ENCODE assay signal across 11 mouse cellular contexts in genomic region chr7:98500470-98500869, GRCm38 (mm10). TPM values are rescaled to one million over a fixed set of nuclear protein-coding genes. Genes with fewer than 3 reads are reported as not detected.
DNase-seq lines count a peak whose midpoint lies in the region; ATAC-seq and TF ChIP-seq lines count a peak whose summit lies in the region.
"Had no signal": no experiment of that assay in that cellular context is flagged by ENCODE, and none has a peak within 500 bp of the region (broad histone marks: within the 10 kb centered on the region; RNA-seq: fewer than 3 reads in every experiment).

No protein-coding gene starts in this region.

- WGBS in intestine, embryonic 15.5 days, result 74% methylated on average over 3 of the region's 3 CpGs
- 69% methylated on average over 3 of the region's 3 CpGs for WGBS in intestine, postnatal 0 days
- 56% methylated on average over 3 of the region's 3 CpGs for WGBS in liver, embryonic 13.5 days (ENCODE audit: insufficient replicate concordance)
- WGBS in forebrain, postnatal 0 days, result 92% methylated on average over 3 of the region's 3 CpGs

- no peak overlapping the region for H3K4me3 ChIP-seq in intestine, embryonic 15.5 days (replicated peaks)
- no peak overlapping the region for H3K4me3 ChIP-seq in intestine, postnatal 0 days (ENCODE audit: low read depth, low read length)
- H3K4me3 ChIP-seq in liver, embryonic 13.5 days (replicated peaks), result no peak overlapping the region
- no peak overlapping the region for H3K4me3 ChIP-seq in forebrain, postnatal 0 days (ENCODE audit: low read depth, low read length)
- H3K4me3 ChIP-seq: hindbrain, embryonic 10.5 days had no signal

- DNase-seq in NIH3T3 (ENCODE audit: low read depth), result peak; percentile 57
- DNase-seq in heart, adult 9 months (ENCODE audit: low spot score in 2 of 2), result peak; percentile 89
- no peak for DNase-seq in liver, embryonic 13.5 days
- no peak for DNase-seq in forebrain, postnatal 0 days
- DNase-seq in left cerebral cortex, postnatal 4 days, result no peak
- no peak for DNase-seq in natural killer cell, adult 2 months (ENCODE audit: low spot score in 2 of 2)
- DNase-seq: right cerebral cortex, adult 18-20 months had no signal

- no peaks in the 10 kb centered on the region for H3K27me3 ChIP-seq in intestine, embryonic 15.5 days (replicated peaks)
- no peaks in the 10 kb centered on the region for H3K27me3 ChIP-seq in intestine, postnatal 0 days (replicated peaks; ENCODE audit: control insufficient read depth, insufficient read depth, low read length)
- no peaks in the 10 kb centered on the region for H3K27me3 ChIP-seq in liver, embryonic 13.5 days
- no peaks in the 10 kb centered on the region for H3K27me3 ChIP-seq in forebrain, postnatal 0 days (ENCODE audit: insufficient read depth, low read length)

- no peaks in the 10 kb centered on the region for H3K9me3 ChIP-seq in intestine, embryonic 15.5 days
- H3K9me3 ChIP-seq in intestine, postnatal 0 days (ENCODE audit: control insufficient read depth), result no peaks in the 10 kb centered on the region
- H3K9me3 ChIP-seq in liver, embryonic 13.5 days (replicated peaks), result no peaks in the 10 kb centered on the region
- H3K9me3 ChIP-seq in forebrain, postnatal 0 days (ENCODE audit: low read length), result no peaks in the 10 kb centered on the region
- H3K9me3 ChIP-seq: hindbrain, embryonic 10.5 days had no signal

- no peak for TF ChIP-seq CTCF in intestine, postnatal 0 days (IDR thresholded peaks at IDR 0.05; ENCODE audit: low read depth)
- no peak for TF ChIP-seq CTCF in forebrain, postnatal 0 days (IDR thresholded peaks at IDR 0.05; ENCODE audit: low read depth)

- ATAC-seq in intestine, embryonic 15.5 days, result no peak
- no peak for ATAC-seq in intestine, postnatal 0 days
- peak; percentile 30; the same call in 1 of the 2 replicates for ATAC-seq in liver, embryonic 13.5 days (ENCODE audit: low read depth)
- no peak for ATAC-seq in forebrain, postnatal 0 days

- H3K27ac ChIP-seq in intestine, embryonic 15.5 days, result peak overlapping the region; percentile 45; the same call in 1 of the 2 replicates
- no peak overlapping the region for H3K27ac ChIP-seq in intestine, postnatal 0 days (ENCODE audit: low read depth, low read length)
- 0 out of 2 replicates have a peak overlapping the region, but pooled peaks have one; percentile 24 for H3K27ac ChIP-seq in liver, embryonic 13.5 days
- H3K27ac ChIP-seq in forebrain, postnatal 0 days (ENCODE audit: low read depth, low read length), result no peak overlapping the region

- peaks cover 34% of the 10 kb centered on the region for H3K4me1 ChIP-seq in intestine, embryonic 15.5 days (replicated peaks)
- no peaks in the 10 kb centered on the region for H3K4me1 ChIP-seq in intestine, postnatal 0 days (replicated peaks; ENCODE audit: control insufficient read depth, insufficient read depth, low read length)
- H3K4me1 ChIP-seq in liver, embryonic 13.5 days (replicated peaks), result peaks cover 10% of the 10 kb centered on the region; the same call in 1 of the 2 replicates
- H3K4me1 ChIP-seq in forebrain, postnatal 0 days (ENCODE audit: insufficient read depth), result 0 out of 2 replicates have a peak, but pooled peaks cover 9% of the 10 kb centered on the region

- no peak overlapping the region for H3K9ac ChIP-seq in intestine, embryonic 15.5 days
- no peak overlapping the region for H3K9ac ChIP-seq in intestine, postnatal 0 days (ENCODE audit: low read depth, low read length)
- H3K9ac ChIP-seq in liver, embryonic 13.5 days, result no peak overlapping the region
- no peak overlapping the region for H3K9ac ChIP-seq in forebrain, postnatal 0 days

- intact Hi-C loops in left cerebral cortex, postnatal 4 days (cut with DNase I), result no loop called here

- peaks cover 2% of the 10 kb centered on the region; the same call in 1 of the 2 replicates for H3K36me3 ChIP-seq in intestine, embryonic 15.5 days
- peaks cover 3% of the 10 kb centered on the region; the same call in 1 of the 2 replicates for H3K36me3 ChIP-seq in intestine, postnatal 0 days (ENCODE audit: control insufficient read depth, insufficient read depth)
- 0 out of 2 replicates have a peak, but pooled peaks cover 2% of the 10 kb centered on the region for H3K36me3 ChIP-seq in liver, embryonic 13.5 days
- H3K36me3 ChIP-seq in forebrain, postnatal 0 days (ENCODE audit: insufficient read depth), result no peaks in the 10 kb centered on the region
- H3K36me3 ChIP-seq: hindbrain, embryonic 10.5 days had no signal

- no peak overlapping the region for H3K4me2 ChIP-seq in intestine, embryonic 15.5 days (replicated peaks)
- H3K4me2 ChIP-seq in intestine, postnatal 0 days (replicated peaks; ENCODE audit: low read depth), result no peak overlapping the region
- no peak overlapping the region for H3K4me2 ChIP-seq in liver, embryonic 13.5 days
- H3K4me2 ChIP-seq in forebrain, postnatal 0 days (ENCODE audit: low read depth), result no peak overlapping the region
- H3K4me2 ChIP-seq: midbrain, embryonic 11.5 days had no signal

RNA-seq across cellular contexts. Expression of gene Lrrc32, which starts 11.4 kb away (rescaled TPM):
- 12.4 and 12.5 TPM in 2 replicates for polyA plus RNA-seq in intestine, embryonic 15.5 days (2015; fragmentation: Nextera tagmentation; extraction: Ambion mirVana)
- 6.3 and 6.9 TPM in 2 replicates for polyA plus RNA-seq in intestine, postnatal 0 days (2015; fragmentation: Nextera tagmentation; extraction: Ambion mirVana)
- 3.2 and 5.7 TPM in 2 replicates for polyA plus RNA-seq in liver, embryonic 13.5 days (2015; fragmentation: Nextera tagmentation; extraction: Ambion mirVana)
- 3.3 and 6.0 TPM in 2 replicates for total RNA-seq in forebrain, postnatal 0 days (2014; rRNA removed)
- polyA plus RNA-seq in forebrain, postnatal 0 days (2015; fragmentation: Nextera tagmentation; extraction: Ambion mirVana), result 3.4 and 4.2 TPM in 2 replicates
- 1 to 10 TPM; 6.4 to 7.6 TPM for total RNA-seq in left cerebral cortex, postnatal 4 days (2021)

Comparison
In these comparisons a context has a peak if more than half of its experiments do, and no peak if none do; other contexts are left out.
1. H3K27ac ChIP-seq: peak in intestine, embryonic 15.5 days (single experiment) and liver, embryonic 13.5 days (single experiment); none in intestine, postnatal 0 days (single experiment) and forebrain, postnatal 0 days (single experiment).
2. DNase-seq: peak in NIH3T3 (single experiment) and heart, adult 9 months (2 of 2); none in liver, embryonic 13.5 days (single experiment), forebrain, postnatal 0 days (single experiment), left cerebral cortex, postnatal 4 days (single experiment) and natural killer cell, adult 2 months (0 of 2).